Mouse (Mus musculus) stomach, embryonic 14.5 days (tissue): ENCODE results near the gene Eif4b. TPM values are rescaled to one million over a fixed set of nuclear protein-coding genes. Genes with fewer than 3 reads are reported as not detected.

Experiments
- ATAC-seq: fragments of 200-750 bp; cut with Nextera tagmentation; 2 replicates; pipeline ENCODE4 v1.8.0; 2017; ENCODE audit warnings: low read depth, moderate TSS enrichment; ENCODE audit not compliant: insufficient number of reproducible peaks, insufficient read depth, low FRiP score
- H3K27ac ChIP-seq: fragments of 300-500 bp; sonication (generic); 2 replicates; pipeline ENCODE4 v1.5.1; 2014; ENCODE audit warnings: mild to moderate bottlenecking, low read length, moderate library complexity, mixed read lengths
- H3K27me3 ChIP-seq: fragments of 300-500 bp; sonication (generic); 2 replicates; pipeline ENCODE4 v1.6.1; 2014; ENCODE audit warnings: low read length, control low read depth, mixed read lengths; ENCODE audit not compliant: control insufficient read depth, insufficient read depth
- H3K36me3 ChIP-seq: fragments of 300-500 bp; sonication (generic); 2 replicates; pipeline ENCODE4 v1.6.1; 2014; ENCODE audit warnings: mild to moderate bottlenecking, control low read depth, low read length, moderate library complexity, mixed read lengths; ENCODE audit not compliant: control insufficient read depth, insufficient read depth
- H3K4me1 ChIP-seq: fragments of 300-500 bp; sonication (generic); 2 replicates; pipeline ENCODE4 v1.6.1; 2014; ENCODE audit warnings: low read length, control low read depth, mixed read lengths; ENCODE audit not compliant: control insufficient read depth, insufficient read depth
- H3K4me2 ChIP-seq: fragments of 300-500 bp; sonication (generic); replicated peaks from 2 replicates; pipeline ENCODE4 v1.6.1; 2014; ENCODE audit warnings: low read depth, low read length, control low read depth
- H3K4me3 ChIP-seq: fragments of 300-500 bp; sonication (generic); 2 replicates; pipeline ENCODE4 v1.5.1; 2014; ENCODE audit warnings: low read depth, low read length, control low read depth
- H3K9ac ChIP-seq: fragments of 300-500 bp; sonication (generic); replicated peaks from 2 replicates; pipeline ENCODE4 v1.6.1; 2014; ENCODE audit warnings: low read depth, mild to moderate bottlenecking, control low read depth, low read length, moderate library complexity, mixed read lengths
- H3K9me3 ChIP-seq: fragments of 300-500 bp; sonication (generic); 2 replicates; pipeline ENCODE4 v1.6.1; 2016; ENCODE audit warnings: low read depth, low read length, control low read depth; ENCODE audit not compliant: control insufficient read depth
- WGBS: fragments of 180-500 bp; shearing (Covaris S2); extraction: QIAGEN DNeasy Blood & Tissue Kit; methylation state at CpG from one replicate; pipeline ENCODE4 v1.1.7; 2014; 5-methylcytosine and 5-hydroxymethylcytosine counted together
- polyA plus RNA-seq: library from polyadenylated mRNA; unstranded; fragments of >200 nt; fragmentation: Nextera tagmentation; extraction: Ambion mirVana; gene quantifications from 2 replicates; pipeline ENCODE4 v1.2.1, GENCODE M21; 2014

Gene Eif4b
- polyA plus RNA-seq, 1 experiment from 2014 or later, result 129 TPM

DNA sequence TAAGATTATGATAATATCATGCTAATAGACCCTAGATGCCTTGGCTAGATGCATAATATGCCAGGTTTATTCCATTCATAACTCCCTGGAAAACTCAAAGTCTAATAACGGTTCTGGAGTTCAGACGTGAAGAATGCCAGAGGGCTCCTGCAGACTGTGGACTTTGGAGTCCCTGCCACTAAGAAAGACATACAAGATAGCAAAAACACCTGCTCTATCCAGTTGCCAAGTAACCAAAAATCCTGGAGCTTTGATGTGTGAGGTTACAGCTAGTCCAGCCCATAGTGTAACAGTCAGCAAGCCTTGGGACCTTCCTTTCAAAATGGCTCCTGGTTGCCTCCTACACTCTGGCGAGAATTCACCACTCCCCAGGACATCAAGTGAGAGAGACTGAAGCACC is 28.8 kb upstream of the Eif4b start:
- WGBS, result 73% methylated on average over 3 of the region's 3 CpGs
- Histone ChIP-seq H3K4me1 (no peaks in the 10 kb centered on the region), H3K9ac (no peak overlapping the region), H3K36me3 (no peaks in the 10 kb centered on the region), H3K27ac (no peak overlapping the region), H3K4me3 (no peak overlapping the region), H3K9me3 (no peaks in the 10 kb centered on the region), H3K27me3 (no peaks in the 10 kb centered on the region), H3K4me2 (no peak overlapping the region)
- no peak for ATAC-seq

DNA sequence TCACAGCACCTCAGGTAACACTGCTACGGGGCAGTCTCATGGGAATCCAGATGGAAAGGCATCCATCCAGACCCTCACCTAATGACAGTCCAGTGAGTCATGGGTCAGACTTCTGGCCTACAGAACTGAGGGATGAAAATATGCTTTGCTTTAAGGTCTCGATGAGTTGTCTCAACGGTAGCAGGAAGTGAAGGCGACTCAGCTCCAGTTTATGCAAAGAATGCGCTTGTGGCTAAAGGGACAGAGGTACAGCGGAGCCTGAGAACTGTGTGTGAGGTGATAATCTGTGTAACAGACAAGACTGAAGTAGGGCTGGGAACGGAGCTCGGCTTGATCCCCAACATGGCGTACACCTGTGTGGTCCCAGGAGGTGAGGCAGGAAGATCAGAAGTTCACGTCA is 27.9 kb upstream of the Eif4b start:
- Histone ChIP-seq H3K9me3 (no peaks in the 10 kb centered on the region), H3K4me1 (no peaks in the 10 kb centered on the region), H3K27ac (no peak overlapping the region), H3K27me3 (no peaks in the 10 kb centered on the region), H3K4me3 (no peak overlapping the region), H3K9ac (no peak overlapping the region), H3K36me3 (no peaks in the 10 kb centered on the region), H3K4me2 (no peak overlapping the region)
- no peak for ATAC-seq
- WGBS, result 83% methylated on average over 10 of the region's 10 CpGs

DNA sequence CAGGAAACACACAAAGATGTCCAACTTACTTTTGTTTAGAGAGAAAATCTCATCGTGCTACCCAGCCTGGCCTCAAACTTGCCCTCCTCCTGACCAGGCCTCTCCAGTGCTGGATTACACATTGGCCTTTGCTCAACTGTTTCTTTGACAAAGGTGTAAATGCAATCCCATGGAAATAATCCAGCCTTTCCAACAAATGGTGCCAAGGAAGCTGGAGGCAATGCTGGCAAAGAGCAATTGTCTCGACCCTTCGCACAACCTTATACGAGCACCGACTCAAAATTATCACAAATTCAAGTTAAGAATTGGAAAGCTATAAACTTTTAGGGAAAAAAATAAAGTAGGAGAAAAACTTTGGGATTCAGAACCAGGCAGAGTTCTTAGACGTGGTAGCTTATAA is 25.6 kb upstream of the Eif4b start:
- Histone ChIP-seq H3K36me3 (no peaks in the 10 kb centered on the region), H3K4me2 (no peak overlapping the region), H3K4me1 (0 out of 2 replicates have a peak, but pooled peaks cover 3% of the 10 kb centered on the region), H3K4me3 (no peak overlapping the region), H3K9ac (no peak overlapping the region), H3K27ac (no peak overlapping the region), H3K9me3 (no peaks in the 10 kb centered on the region), H3K27me3 (no peaks in the 10 kb centered on the region)
- WGBS, result 89% methylated on average over 6 of the region's 6 CpGs
- ATAC-seq, result no peak

DNA sequence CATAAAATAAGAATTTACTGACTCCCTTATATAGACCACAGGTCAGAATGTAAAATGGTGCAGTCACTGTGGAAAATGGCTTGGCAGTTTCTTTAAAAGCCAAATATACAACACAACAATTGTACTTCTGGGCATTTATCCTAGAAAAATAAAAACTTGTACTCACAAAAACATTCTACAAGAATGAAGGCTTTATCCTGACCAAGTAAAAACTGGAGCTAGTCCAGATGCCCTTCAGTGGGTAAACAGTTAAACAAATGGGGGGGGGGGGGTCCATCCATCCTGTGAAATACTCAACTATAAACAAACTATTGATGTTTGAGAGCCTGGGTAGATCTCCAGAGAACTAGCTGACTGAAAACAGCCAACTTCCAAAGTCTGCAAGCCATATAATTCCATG is 23.7 kb upstream of the Eif4b start:
- no peak overlapping the region for H3K4me3 ChIP-seq
- no peak overlapping the region for H3K4me2 ChIP-seq
- H3K9me3 ChIP-seq, result no peaks in the 10 kb centered on the region
- H3K4me1 ChIP-seq, result 0 out of 2 replicates have a peak, but pooled peaks cover 3% of the 10 kb centered on the region
- H3K9ac ChIP-seq, result no peak overlapping the region
- ATAC-seq, result no peak
- no peaks in the 10 kb centered on the region for H3K27me3 ChIP-seq
- H3K36me3 ChIP-seq, result no peaks in the 10 kb centered on the region
- no peak overlapping the region for H3K27ac ChIP-seq

DNA sequence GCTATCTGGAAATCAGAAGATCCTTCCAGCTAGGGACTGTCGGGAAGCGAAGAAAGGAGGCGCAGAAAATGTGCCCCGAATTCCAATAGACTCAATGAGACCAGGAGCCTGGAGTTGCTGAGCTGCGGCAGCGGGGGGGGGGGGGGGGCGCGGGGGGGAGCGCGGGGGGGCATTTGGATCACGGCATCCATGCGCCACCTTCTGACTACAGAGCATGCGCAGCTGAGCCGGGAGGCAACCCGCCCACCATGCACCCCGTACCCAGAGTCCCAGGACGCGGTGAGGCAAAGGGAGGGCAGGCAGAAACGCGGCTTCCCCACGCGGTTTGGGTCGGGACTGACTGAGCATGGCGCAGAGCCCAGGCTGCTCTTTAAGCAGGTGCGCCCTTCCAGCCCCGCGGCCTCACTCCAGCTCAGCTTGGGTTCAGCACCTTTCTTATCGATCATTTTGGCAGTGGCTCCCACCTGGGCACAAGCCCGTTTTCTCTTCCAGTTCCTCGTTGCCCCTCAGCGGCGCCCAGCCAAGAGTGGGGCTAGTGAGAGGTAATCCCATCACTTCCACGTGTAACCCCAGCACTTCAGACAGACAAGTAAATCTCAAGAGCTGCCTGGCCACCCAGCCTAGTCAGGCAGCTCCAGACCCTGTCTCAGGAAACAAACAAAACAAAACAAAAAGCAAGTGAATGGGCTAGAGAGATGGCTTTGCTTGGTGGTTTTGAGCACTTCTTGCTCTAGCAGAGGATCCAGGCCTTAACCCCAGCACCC is 21.5 kb upstream of the Eif4b start:
- 1% methylated on average over 27 of the region's 33 CpGs for WGBS
- peak overlapping the region; percentile 69 for H3K4me2 ChIP-seq

DNA sequence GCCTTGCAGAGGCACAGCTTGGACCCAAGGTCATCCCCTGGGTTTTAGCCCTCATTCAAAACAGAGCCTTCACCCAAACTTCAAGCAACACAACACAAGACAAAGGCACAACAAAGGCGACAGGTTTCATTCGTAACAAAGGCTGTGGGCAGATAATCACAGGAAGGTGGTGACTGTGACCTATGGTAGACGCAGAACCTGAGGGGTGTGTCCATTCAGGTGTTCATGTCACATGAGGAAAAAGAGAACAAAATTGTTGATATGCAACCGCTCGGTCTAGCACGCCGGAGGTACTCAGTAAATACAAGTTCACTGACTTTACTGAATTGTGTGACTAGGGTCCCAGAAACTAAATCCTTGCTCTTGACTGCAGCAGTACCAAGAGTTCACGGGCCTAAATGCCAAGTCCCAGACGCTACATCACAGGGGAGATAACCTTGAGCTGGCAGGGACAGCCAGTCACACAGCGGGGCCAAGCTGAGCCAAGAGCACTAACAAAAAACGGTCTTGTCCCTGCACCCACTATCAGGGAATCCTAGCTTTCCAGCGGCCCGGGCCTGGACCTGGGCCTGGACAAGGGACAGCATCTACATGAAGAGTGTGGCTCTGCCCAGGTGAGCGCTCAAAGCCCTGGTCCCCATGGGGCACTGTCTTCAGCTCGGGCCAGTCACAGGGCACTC is 16.9 kb upstream of the Eif4b start:
- Histone ChIP-seq H3K9ac (no peak overlapping the region), H3K27ac (no peak overlapping the region), H3K4me1 (0 out of 2 replicates have a peak, but pooled peaks cover 3% of the 10 kb centered on the region), H3K4me2 (no peak overlapping the region), H3K27me3 (no peaks in the 10 kb centered on the region), H3K4me3 (no peak overlapping the region), H3K36me3 (no peaks in the 10 kb centered on the region), H3K9me3 (no peaks in the 10 kb centered on the region)
- ATAC-seq, result no peak
- WGBS, result 84% methylated on average over 15 of the region's 15 CpGs

More for the DNA sequence above, 21.5 kb upstream of the Eif4b start:
- Histone ChIP-seq H3K27me3 (no peaks in the 10 kb centered on the region), H3K4me3 (peak overlapping the region; percentile 36), H3K4me1 (0 out of 2 replicates have a peak, but pooled peaks cover 3% of the 10 kb centered on the region), H3K9me3 (no peaks in the 10 kb centered on the region), H3K9ac (peak overlapping the region; percentile 21; the same call in 1 of the 2 replicates), H3K27ac (peak overlapping the region; percentile 69), H3K36me3 (no peaks in the 10 kb centered on the region)
- peak; percentile 83 for ATAC-seq

DNA sequence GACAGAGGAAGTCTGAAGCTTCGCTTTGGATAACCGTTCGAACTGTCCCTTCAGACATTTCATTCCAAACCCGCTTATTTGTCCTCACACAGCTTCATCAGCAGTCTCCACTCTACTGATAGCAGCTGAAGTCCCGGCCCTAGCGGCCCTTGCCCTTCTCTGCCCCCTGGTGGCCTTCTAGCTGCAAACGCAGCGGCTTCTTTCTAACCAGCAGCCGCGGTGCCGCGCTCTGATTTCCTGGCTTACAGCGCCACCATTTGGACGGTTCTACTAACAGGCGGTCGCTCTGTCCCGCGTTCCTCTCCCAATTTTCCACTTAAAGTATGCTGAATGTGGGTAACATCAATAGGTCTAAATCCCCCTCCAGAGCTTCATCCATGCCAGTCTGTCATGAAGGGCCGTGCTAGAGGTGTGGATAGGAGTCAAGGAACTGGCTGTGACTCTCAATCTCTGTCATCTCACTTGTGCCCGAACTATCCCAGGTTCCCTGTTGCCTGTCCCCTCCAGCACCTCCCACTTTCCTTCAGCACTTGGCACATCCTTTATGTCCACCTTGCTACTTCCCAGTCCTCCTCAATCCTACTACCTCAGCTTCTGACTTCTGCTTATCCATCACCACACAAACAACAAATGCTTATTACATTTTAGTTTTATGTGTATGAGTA is 7.8 kb upstream of the Eif4b start:
- no peaks in the 10 kb centered on the region for H3K36me3 ChIP-seq
- no peak overlapping the region for H3K4me2 ChIP-seq
- no peaks in the 10 kb centered on the region for H3K27me3 ChIP-seq
- H3K9ac ChIP-seq, result no peak overlapping the region
- peaks cover 10% of the 10 kb centered on the region for H3K4me1 ChIP-seq
- no peak overlapping the region for H3K4me3 ChIP-seq
- H3K9me3 ChIP-seq, result no peaks in the 10 kb centered on the region
- peak; percentile 62; the same call in 1 of the 2 replicates for ATAC-seq
- H3K27ac ChIP-seq, result no peak overlapping the region
- 4% methylated on average over 20 of the region's 20 CpGs for WGBS
